Mouse (Mus musculus): ENCODE data around the gene Gramd1b. TPM values are rescaled to one million over a fixed set of nuclear protein-coding genes. Genes with fewer than 3 reads are reported as not detected.
A peak's percentile ranks its signal among the peaks of the same experiment; 100 is the strongest.
"Not testable (repeated sequence)": the region's sequence is repeated elsewhere in the genome, so short reads cannot be mapped to it uniquely, and the experiment has no call there.

Gramd1b gene
- total RNA-seq, 2 experiments from 2014 or later, result 147 to 167 TPM

GRCm38 (mm10) chr9:40521097-40521496, 10.1 kb downstream of the Gramd1b start:
- no peak for DNase-seq (ENCODE audit: low spot score in 2 of 2)

- no peak for DNase-seq (ENCODE audit: low spot score in 2 of 2)
These were observed 11.9 kb downstream of the Gramd1b start for GRCm38 (mm10) chr9:40519294-40519693.

GRCm38 (mm10) chr9:40511970-40512369, 19.2 kb downstream of the Gramd1b start:
- DNase-seq (ENCODE audit: low spot score in 2 of 2), result no peak

- no peak for DNase-seq (ENCODE audit: low spot score in 2 of 2)
These were observed 21.7 kb downstream of the Gramd1b start for GRCm38 (mm10) chr9:40509479-40509878.

- no peak for DNase-seq (ENCODE audit: low spot score in 2 of 2)
These were observed 24.6 kb downstream of the Gramd1b start for GRCm38 (mm10) chr9:40506576-40506975.

GRCm38 (mm10) chr9:40505471-40506312, 25.5 kb downstream of the Gramd1b start:
- DNase-seq (ENCODE audit: low spot score in 2 of 2), result no peak

- DNase-seq (ENCODE audit: low spot score in 2 of 2), result no peak
These were observed 26.3 kb downstream of the Gramd1b start for GRCm38 (mm10) chr9:40504886-40505285.

- DNase-seq (ENCODE audit: low spot score in 2 of 2), result no peak
These were observed 30.5 kb downstream of the Gramd1b start for GRCm38 (mm10) chr9:40500691-40501090.

GRCm38 (mm10) chr9:40482351-40483084, 48.7 kb downstream of the Gramd1b start:
- not testable (repeated sequence) for DNase-seq (ENCODE audit: low spot score in 2 of 2)

GRCm38 (mm10) chr9:40481271-40481670, 49.9 kb downstream of the Gramd1b start:
- peak in 1 of 2 experiments; percentile 16 for DNase-seq (ENCODE audit: low spot score in 2 of 2)

GRCm38 (mm10) chr9:40479333-40479732, 51.9 kb downstream of the Gramd1b start:
- no peak for DNase-seq (ENCODE audit: low spot score in 2 of 2)

- no peak for DNase-seq (ENCODE audit: low spot score in 2 of 2)
These were observed 52.9 kb downstream of the Gramd1b start for GRCm38 (mm10) chr9:40478146-40478900.

GRCm38 (mm10) chr9:40477611-40478010, 53.6 kb downstream of the Gramd1b start:
- no peak for DNase-seq (ENCODE audit: low spot score in 2 of 2)

GRCm38 (mm10) chr9:40476098-40476497, 55.1 kb downstream of the Gramd1b start:
- DNase-seq (ENCODE audit: low spot score in 2 of 2), result no peak

GRCm38 (mm10) chr9:40472961-40473510, 58.1 kb downstream of the Gramd1b start:
- no peak for DNase-seq (ENCODE audit: low spot score in 2 of 2)

GRCm38 (mm10) chr9:40469403-40470137, 61.6 kb downstream of the Gramd1b start:
- DNase-seq (ENCODE audit: low spot score in 2 of 2), result no peak

- no peak for DNase-seq (ENCODE audit: low spot score in 2 of 2)
These were observed 64.4 kb downstream of the Gramd1b start for GRCm38 (mm10) chr9:40466782-40467181.

- no peak for DNase-seq (ENCODE audit: low spot score in 2 of 2)
These were observed 65.6 kb downstream of the Gramd1b start for GRCm38 (mm10) chr9:40465596-40465995.

GRCm38 (mm10) chr9:40462401-40462800, 68.8 kb downstream of the Gramd1b start:
- no peak for DNase-seq (ENCODE audit: low spot score in 2 of 2)

- DNase-seq (ENCODE audit: low spot score in 2 of 2), result no peak
These were observed 70.4 kb downstream of the Gramd1b start for GRCm38 (mm10) chr9:40460781-40461180.
